Mouse (Mus musculus) heart, postnatal 0 days (tissue): ENCODE data around the gene Mia.

ENCODE experiments used
- CTCF ChIP-seq: IDR thresholded peaks from 2 replicates; pipeline ENCODE4 v1.5.1; 2016; ENCODE audit warnings: antibody characterized with exemption, control low read depth, low read depth
- EP300 ChIP-seq: IDR thresholded peaks from 2 replicates; pipeline ENCODE4 v1.6.1; 2016; ENCODE audit warnings: antibody characterized with exemption, low read depth

GRCm38 (mm10) chr7:27165696-27166095 lies 15.3 kb downstream of the Mia start:
- TF ChIP-seq EP300: no peak
- TF ChIP-seq CTCF: no peak
